ENCODE assay signal across 20 mouse cellular contexts in genomic region chr10:84578738-84579137, GRCm38 (mm10). TPM values are rescaled to one million over a fixed set of nuclear protein-coding genes. Genes with fewer than 3 reads are reported as not detected.
A peak's percentile ranks its signal among the peaks of the same experiment; 100 is the strongest.
DNase-seq lines count a peak whose midpoint lies in the region; ATAC-seq and TF ChIP-seq lines count a peak whose summit lies in the region.
"Had no signal": no experiment of that assay in that cellular context is flagged by ENCODE, and none has a peak within 500 bp of the region (broad histone marks: within the 10 kb centered on the region; RNA-seq: fewer than 3 reads in every experiment).

No protein-coding gene starts in this region.

- intact Hi-C loops in gastrocnemius, adult 2 months (cut with DNase I): loop anchor here (5.0 kb wide), 1 partner anchor 51 kb away; no protein-coding TSS in a partner anchor

- H3K27ac ChIP-seq in gastrocnemius, adult 2 months: peak overlapping the region; percentile 100
- no peak overlapping the region for H3K27ac ChIP-seq in limb, embryonic 13.5 days
- no peak overlapping the region for H3K27ac ChIP-seq in limb, embryonic 10.5 days
- H3K27ac ChIP-seq in bone marrow, adult 2 months (ENCODE audit: control insufficient read depth, insufficient read depth, low read depth, low read length, poor library complexity): no peak overlapping the region
- H3K27ac ChIP-seq in liver, embryonic 15.5 days (replicated peaks): no peak overlapping the region
- H3K27ac ChIP-seq in midbrain, embryonic 16.5 days (ENCODE audit: low read length): no peak overlapping the region
- H3K27ac ChIP-seq: hindbrain, embryonic 15.5 days; kidney, postnatal 0 days; layer of hippocampus, adult 2 months; lung, embryonic 15.5 days; stomach, postnatal 0 days had no signal

- peak overlapping the region; percentile 83 for H3K4me3 ChIP-seq in gastrocnemius, adult 2 months
- H3K4me3 ChIP-seq in limb, embryonic 13.5 days: no peak overlapping the region
- H3K4me3 ChIP-seq in limb, embryonic 10.5 days: no peak overlapping the region
- H3K4me3 ChIP-seq in bone marrow, adult 2 months (replicated peaks; ENCODE audit: control insufficient read depth, low read depth, low read length): peak overlapping the region; percentile 42
- H3K4me3 ChIP-seq in liver, embryonic 15.5 days (replicated peaks): peak overlapping the region; percentile 87
- H3K4me3 ChIP-seq in midbrain, embryonic 16.5 days (ENCODE audit: low read depth, low read length): no peak overlapping the region

- no peak overlapping the region for H3K9ac ChIP-seq in limb, embryonic 13.5 days
- H3K9ac ChIP-seq in liver, embryonic 15.5 days: no peak overlapping the region
- no peak overlapping the region for H3K9ac ChIP-seq in midbrain, embryonic 16.5 days (ENCODE audit: low read depth, low read length)
- H3K9ac ChIP-seq: hindbrain, embryonic 15.5 days; lung, embryonic 15.5 days had no signal

- H3K27me3 ChIP-seq in limb, embryonic 13.5 days: 0 out of 2 replicates have a peak, but pooled peaks cover 3% of the 10 kb centered on the region
- H3K27me3 ChIP-seq in limb, embryonic 10.5 days (ENCODE audit: low read depth, poor library complexity, severe bottlenecking): 0 out of 2 replicates have a peak, but pooled peaks cover 8% of the 10 kb centered on the region
- peaks cover 12% of the 10 kb centered on the region; the same call in 1 of the 2 replicates for H3K27me3 ChIP-seq in liver, embryonic 15.5 days
- peaks cover 2% of the 10 kb centered on the region; the same call in 1 of the 2 replicates for H3K27me3 ChIP-seq in midbrain, embryonic 16.5 days (ENCODE audit: control insufficient read depth, insufficient read depth, low read depth, low read length)
- H3K27me3 ChIP-seq: lung, embryonic 15.5 days had no signal

- no peak for TF ChIP-seq POLR2A in bone marrow, adult 2 months (IDR thresholded peaks at IDR 0.05; ENCODE audit: borderline replicate concordance, control insufficient read depth, low read depth, low read length)

- peak overlapping the region; percentile 99; the same call in 1 of the 2 replicates for H3K4me2 ChIP-seq in limb, embryonic 13.5 days (replicated peaks)
- H3K4me2 ChIP-seq in liver, embryonic 15.5 days: peak overlapping the region; percentile 95
- no peak overlapping the region for H3K4me2 ChIP-seq in midbrain, embryonic 16.5 days (ENCODE audit: low read length)

- ATAC-seq in limb, embryonic 13.5 days (ENCODE audit: low FRiP score, low read depth): no peak
- ATAC-seq in liver, embryonic 15.5 days (ENCODE audit: insufficient read depth): no peak
- no peak for ATAC-seq in midbrain, embryonic 16.5 days
- ATAC-seq: forebrain, embryonic 14.5 days had no signal

- no peak for DNase-seq in gastrocnemius, adult 2 months
- DNase-seq in gastrocnemius, postnatal 25 days: no peak
- no peak for DNase-seq in limb, embryonic 10.5 days (ENCODE audit: low spot score)
- no peak for DNase-seq in lung, postnatal 4 days
- DNase-seq: adrenal gland, adult 2 months; cerebellum, adult 11 months; kidney, adult 11 months; left cerebral cortex, postnatal 4 days; right cerebral cortex, postnatal 25 days; thymus, postnatal 4 days had no signal

- H3K36me3 ChIP-seq in limb, embryonic 13.5 days: no peaks in the 10 kb centered on the region
- no peaks in the 10 kb centered on the region for H3K36me3 ChIP-seq in limb, embryonic 10.5 days
- no peaks in the 10 kb centered on the region for H3K36me3 ChIP-seq in liver, embryonic 15.5 days (replicated peaks)
- no peaks in the 10 kb centered on the region for H3K36me3 ChIP-seq in midbrain, embryonic 16.5 days (ENCODE audit: control insufficient read depth, insufficient read depth, low read length)
- H3K36me3 ChIP-seq: hindbrain, embryonic 15.5 days; lung, embryonic 15.5 days had no signal

- H3K4me1 ChIP-seq in limb, embryonic 13.5 days: peaks cover 18% of the 10 kb centered on the region
- H3K4me1 ChIP-seq in limb, embryonic 10.5 days: peaks cover 16% of the 10 kb centered on the region
- peaks cover 9% of the 10 kb centered on the region for H3K4me1 ChIP-seq in bone marrow, adult 2 months (ENCODE audit: control insufficient read depth, insufficient read depth, low read length)
- peaks cover 56% of the 10 kb centered on the region for H3K4me1 ChIP-seq in liver, embryonic 15.5 days (replicated peaks)
- peaks cover 7% of the 10 kb centered on the region for H3K4me1 ChIP-seq in midbrain, embryonic 16.5 days (ENCODE audit: control insufficient read depth, insufficient read depth, low read length)

- no peaks in the 10 kb centered on the region for H3K9me3 ChIP-seq in limb, embryonic 13.5 days
- H3K9me3 ChIP-seq in limb, embryonic 10.5 days (replicated peaks): no peaks in the 10 kb centered on the region
- H3K9me3 ChIP-seq in liver, embryonic 15.5 days (replicated peaks): no peaks in the 10 kb centered on the region
- H3K9me3 ChIP-seq in midbrain, embryonic 16.5 days (replicated peaks; ENCODE audit: control insufficient read depth, low read length, poor library complexity, severe bottlenecking): no peaks in the 10 kb centered on the region
- H3K9me3 ChIP-seq: hindbrain, embryonic 15.5 days; lung, embryonic 15.5 days had no signal

- no peak for TF ChIP-seq CTCF in gastrocnemius, adult 2 months (IDR thresholded peaks at IDR 0.05)
- TF ChIP-seq CTCF in bone marrow, adult 2 months (IDR thresholded peaks at IDR 0.05; ENCODE audit: control insufficient read depth, insufficient read depth, low read length): no peak

- WGBS in limb, embryonic 13.5 days: 80% methylated on average over 10 of the region's 10 CpGs
- WGBS in limb, embryonic 10.5 days: 86% methylated on average over 10 of the region's 10 CpGs
- WGBS in bone marrow, adult 2 months: 86% methylated on average over 10 of the region's 10 CpGs
- 73% methylated on average over 10 of the region's 10 CpGs for WGBS in liver, embryonic 15.5 days (ENCODE audit: insufficient replicate concordance)
- WGBS in midbrain, embryonic 16.5 days: 88% methylated on average over 10 of the region's 10 CpGs

RNA-seq across cellular contexts. Expression of gene Tcp11l2, which starts 2.3 kb away (rescaled TPM):
- 10 to 100 TPM; 45.4 to 55.7 TPM for total RNA-seq in gastrocnemius, adult 2 months (2021)
- 10 to 100 TPM; 39.2 to 47.0 TPM for total RNA-seq in gastrocnemius, postnatal 25 days (2021)
- 21.6 and 23.0 TPM in 2 replicates for polyA plus RNA-seq in limb, embryonic 13.5 days (2015; fragmentation: Nextera tagmentation; extraction: Ambion mirVana)
- 1.2 and 4.2 TPM in 2 replicates for polyA plus RNA-seq in limb, embryonic 10.5 days (2016; fragmentation: Nextera tagmentation; extraction: Ambion mirVana)
- 35.7 and 37.2 TPM in 2 replicates for polyA plus RNA-seq in bone marrow, adult 2 months (2011; ENCODE audit: insufficient read depth, insufficient read length, low replicate concordance, missing spikeins)
- polyA plus RNA-seq in liver, embryonic 15.5 days (2015; fragmentation: Nextera tagmentation; extraction: Ambion mirVana): 59.9 and 67.7 TPM in 2 replicates
- polyA plus RNA-seq in midbrain, embryonic 16.5 days (2015; fragmentation: Nextera tagmentation; extraction: Ambion mirVana): 20.4 and 22.7 TPM in 2 replicates

RNA-seq across cellular contexts. Expression of gene Polr3b, which starts 43.4 kb away (rescaled TPM):
- 10 to 100 TPM in 1 of 2 experiments, 1 to 10 TPM in 1; 9.3 to 13.3 TPM for total RNA-seq in gastrocnemius, adult 2 months (2021)
- 10 to 100 TPM in 1 of 2 experiments, 1 to 10 TPM in 1; 8.1 to 11.3 TPM for total RNA-seq in gastrocnemius, postnatal 25 days (2021)
- 15.4 and 16.0 TPM in 2 replicates for polyA plus RNA-seq in limb, embryonic 13.5 days (2015; fragmentation: Nextera tagmentation; extraction: Ambion mirVana)
- polyA plus RNA-seq in limb, embryonic 10.5 days (2016; fragmentation: Nextera tagmentation; extraction: Ambion mirVana): 17.4 and 20.3 TPM in 2 replicates
- polyA plus RNA-seq in bone marrow, adult 2 months (2011; ENCODE audit: insufficient read depth, insufficient read length, low replicate concordance, missing spikeins): 8.5 and 15.9 TPM in 2 replicates
- 5.4 TPM in 2 replicates for polyA plus RNA-seq in liver, embryonic 15.5 days (2015; fragmentation: Nextera tagmentation; extraction: Ambion mirVana)
- 13.9 and 14.7 TPM in 2 replicates for polyA plus RNA-seq in midbrain, embryonic 16.5 days (2015; fragmentation: Nextera tagmentation; extraction: Ambion mirVana)

RNA-seq across cellular contexts. Expression of gene Ckap4, which starts 44.9 kb away (rescaled TPM):
- total RNA-seq in gastrocnemius, adult 2 months (2021): 10 to 100 TPM in 1 of 2 experiments, 1 to 10 TPM in 1; 7.5 to 10.6 TPM
- 10 to 100 TPM; 15.5 to 16.3 TPM for total RNA-seq in gastrocnemius, postnatal 25 days (2021)
- polyA plus RNA-seq in limb, embryonic 13.5 days (2015; fragmentation: Nextera tagmentation; extraction: Ambion mirVana): 117 and 120 TPM in 2 replicates
- polyA plus RNA-seq in limb, embryonic 10.5 days (2016; fragmentation: Nextera tagmentation; extraction: Ambion mirVana): 53.6 and 63.3 TPM in 2 replicates
- 12.5 and 27.6 TPM in 2 replicates for polyA plus RNA-seq in bone marrow, adult 2 months (2011; ENCODE audit: insufficient read depth, insufficient read length, low replicate concordance, missing spikeins)
- polyA plus RNA-seq in liver, embryonic 15.5 days (2015; fragmentation: Nextera tagmentation; extraction: Ambion mirVana): 11.7 and 12.3 TPM in 2 replicates
- 45.9 and 52.3 TPM in 2 replicates for polyA plus RNA-seq in midbrain, embryonic 16.5 days (2015; fragmentation: Nextera tagmentation; extraction: Ambion mirVana)

Comparison
In these comparisons a context has a peak if more than half of its experiments do, and no peak if none do; other contexts are left out.
1. H3K4me3 ChIP-seq: peak in gastrocnemius, adult 2 months (single experiment), bone marrow, adult 2 months (single experiment) and liver, embryonic 15.5 days (single experiment); none in limb, embryonic 13.5 days (single experiment), limb, embryonic 10.5 days (single experiment) and midbrain, embryonic 16.5 days (single experiment).